Mouse (Mus musculus): Measurements from ENCODE around the gene Frs3.

Frs3 gene

DNA sequence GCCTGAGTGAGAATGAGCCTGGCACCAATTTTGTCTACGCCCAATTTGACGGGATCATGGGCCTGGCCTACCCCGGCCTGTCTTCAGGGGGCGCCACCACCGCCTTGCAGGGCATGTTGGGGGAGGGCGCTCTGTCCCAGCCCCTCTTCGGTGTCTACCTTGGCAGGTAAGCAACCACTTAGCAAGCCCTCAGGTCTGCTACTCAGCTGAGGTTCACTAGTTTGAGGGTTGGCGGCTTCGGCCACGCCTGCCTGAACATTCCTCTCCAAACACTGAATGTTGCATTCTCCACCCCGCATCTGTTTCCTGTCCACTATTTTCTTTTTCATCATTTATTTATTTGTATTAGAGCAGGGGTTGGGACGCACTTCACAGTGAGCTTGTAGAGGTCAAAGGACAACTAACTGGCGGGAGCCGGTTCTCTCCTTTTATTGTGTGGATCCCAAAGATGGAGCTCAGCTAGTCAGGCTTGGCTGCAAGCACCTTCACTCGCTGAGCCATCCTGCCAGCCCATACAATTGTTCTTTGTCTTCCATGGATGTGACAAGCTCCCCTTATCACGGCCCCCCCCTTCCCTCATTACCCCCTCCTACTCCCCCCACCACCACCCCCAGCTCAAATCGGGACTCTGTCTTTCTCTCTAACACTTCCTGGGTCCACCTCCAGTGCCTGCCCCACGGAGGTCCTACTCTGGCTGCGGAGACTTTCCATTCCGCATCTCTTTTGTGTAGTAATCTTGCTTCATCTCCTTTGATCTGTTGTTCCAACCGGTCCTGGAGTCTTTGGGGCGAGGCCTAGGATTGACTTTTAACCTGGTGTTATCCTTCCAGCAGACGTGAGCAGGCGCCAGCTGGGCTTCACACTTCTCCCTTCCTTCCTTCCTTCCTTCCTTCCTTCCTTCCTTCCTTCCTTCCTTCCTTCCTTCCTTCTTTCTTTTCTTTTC, 42.1 kb downstream of the Frs3 start:
- DNase-seq (ENCODE audit: extremely low read depth, low read depth, low spot score) = no peak

DNA sequence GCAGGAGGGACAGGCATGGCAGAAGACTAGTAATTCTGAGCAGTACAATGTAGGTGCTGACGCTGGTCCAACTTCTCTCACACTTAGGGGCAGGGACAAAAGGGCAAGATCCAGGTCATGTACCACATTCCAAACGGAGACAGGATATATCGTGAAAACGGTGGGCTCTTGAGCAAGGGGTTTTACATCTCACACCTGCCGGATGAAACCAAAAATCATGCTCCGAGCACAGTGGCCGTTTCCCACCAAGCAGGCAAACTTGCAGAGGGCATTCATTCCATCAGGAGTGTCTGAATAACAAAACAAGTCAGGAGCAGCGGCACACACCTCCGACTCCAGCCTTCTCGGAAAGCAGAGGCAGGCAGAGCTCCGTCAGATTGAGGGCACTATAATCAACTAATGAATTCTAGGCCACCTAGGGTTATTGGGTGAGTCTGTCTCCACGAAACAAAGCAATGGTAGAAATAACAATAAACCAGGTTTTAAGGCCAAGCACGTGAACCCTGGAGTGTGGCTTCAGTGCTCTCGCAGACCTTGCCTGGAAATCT, 46.8 kb downstream of the Frs3 start:
- no peak for DNase-seq (ENCODE audit: extremely low read depth, low read depth, low spot score)

DNA sequence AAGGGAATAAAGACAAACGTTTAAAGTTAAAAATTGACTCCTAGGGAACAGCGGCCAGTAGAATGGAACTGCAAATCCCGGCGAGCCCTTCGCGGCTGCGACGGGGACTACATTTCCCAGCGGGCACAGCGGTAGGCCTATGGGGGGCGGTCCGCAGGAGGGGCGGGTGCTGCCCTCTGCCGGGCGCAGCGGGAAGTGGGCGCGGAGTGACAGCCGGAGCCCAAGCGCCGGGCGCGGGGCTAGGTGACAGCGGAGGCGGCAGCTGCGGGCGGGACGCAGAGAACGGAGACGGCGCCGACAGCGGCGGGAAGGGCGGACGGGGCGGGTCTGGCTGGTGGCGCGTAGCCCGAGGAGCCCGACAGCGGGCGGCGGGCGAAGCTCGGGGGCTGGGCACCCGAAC, 48.0 kb downstream of the Frs3 start, which contains the start of gene Tfeb:
Tfeb (plus strand) TSS at position 175 of the 400 bp plus-strand sequence.
- no peak for DNase-seq (ENCODE audit: extremely low read depth, low read depth, low spot score)

DNA sequence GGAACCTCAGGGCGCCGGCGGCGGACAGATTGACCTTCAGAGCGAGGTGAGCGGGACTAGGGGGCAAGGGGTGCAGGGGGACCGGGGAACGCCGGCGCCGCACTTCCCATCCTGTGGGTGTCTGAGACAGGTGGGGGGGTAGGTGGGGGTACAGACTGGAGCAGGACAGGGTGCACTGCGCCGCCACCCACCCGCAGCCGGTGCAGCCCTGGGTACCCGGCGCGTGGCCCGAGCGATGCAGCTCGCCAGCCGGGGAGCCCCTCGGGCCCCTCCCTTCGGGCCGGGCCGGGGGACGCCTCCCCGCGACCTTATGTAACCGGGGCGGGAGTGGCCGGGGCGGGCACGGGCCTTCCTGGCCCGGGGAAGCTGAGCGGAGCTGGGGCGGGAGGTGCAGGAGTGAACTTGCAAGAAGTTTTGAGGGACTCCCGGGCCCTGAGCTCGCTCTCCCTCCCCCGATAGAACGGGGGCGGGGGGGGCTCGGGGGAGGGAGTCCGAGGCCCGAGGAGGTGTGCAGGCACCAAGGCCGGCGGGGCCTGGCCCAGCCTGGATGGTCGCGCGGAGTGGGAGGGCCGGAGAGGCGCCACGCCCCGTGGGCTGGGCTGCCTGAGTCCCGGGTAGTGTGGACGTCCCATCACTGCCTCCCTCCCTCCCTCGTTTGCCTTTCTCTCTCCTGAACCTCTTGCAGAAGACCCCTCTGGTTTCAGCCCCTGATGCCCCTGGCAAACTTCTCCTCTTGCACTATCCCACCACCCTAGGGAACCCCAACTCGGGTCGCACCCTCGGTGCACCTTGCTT, 48.6 kb downstream of the Frs3 start:
- no peak for DNase-seq (ENCODE audit: extremely low read depth, low read depth, low spot score)

DNA sequence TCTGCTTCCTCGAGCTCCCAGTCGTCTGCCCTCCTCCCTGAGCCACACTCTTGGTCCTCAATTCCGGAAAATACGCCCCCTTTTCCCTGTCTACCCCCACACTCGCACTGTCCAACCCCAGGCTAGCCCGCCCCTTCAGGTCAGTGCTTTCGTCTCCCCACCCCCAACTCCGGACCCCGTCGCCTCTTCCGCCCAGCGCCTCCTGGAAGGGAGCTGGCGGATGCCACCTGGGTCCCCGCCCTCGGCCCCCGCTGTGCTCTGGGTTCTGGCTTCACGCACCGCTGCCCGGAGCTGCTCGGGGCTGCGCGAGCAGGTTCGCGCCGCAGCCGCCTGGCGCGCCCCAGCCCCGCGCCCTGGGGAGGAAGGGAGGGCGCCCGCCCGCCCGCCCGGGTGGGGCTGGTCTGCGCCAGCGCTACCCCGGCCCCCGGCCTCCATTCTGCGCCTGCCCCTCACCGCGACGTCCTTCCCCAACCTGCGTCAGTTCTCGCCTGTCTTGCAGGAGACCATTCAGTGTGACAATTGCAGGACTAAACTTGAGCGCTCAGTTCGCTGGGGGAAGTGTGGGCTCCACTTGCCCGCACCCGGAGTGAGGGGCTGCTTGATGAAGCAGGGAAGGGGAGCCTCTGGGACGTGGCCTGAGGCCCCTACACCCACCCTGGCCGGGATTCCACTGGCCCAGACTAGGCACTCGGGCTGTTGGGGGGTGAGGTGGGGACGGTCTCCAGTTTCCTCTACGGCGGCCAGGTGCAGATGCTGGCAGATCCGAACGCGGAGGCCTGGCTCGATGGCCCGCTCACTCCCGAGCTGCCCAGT, 49.4 kb downstream of the Frs3 start:
- DNase-seq (ENCODE audit: extremely low read depth, low read depth, low spot score) = no peak

DNA sequence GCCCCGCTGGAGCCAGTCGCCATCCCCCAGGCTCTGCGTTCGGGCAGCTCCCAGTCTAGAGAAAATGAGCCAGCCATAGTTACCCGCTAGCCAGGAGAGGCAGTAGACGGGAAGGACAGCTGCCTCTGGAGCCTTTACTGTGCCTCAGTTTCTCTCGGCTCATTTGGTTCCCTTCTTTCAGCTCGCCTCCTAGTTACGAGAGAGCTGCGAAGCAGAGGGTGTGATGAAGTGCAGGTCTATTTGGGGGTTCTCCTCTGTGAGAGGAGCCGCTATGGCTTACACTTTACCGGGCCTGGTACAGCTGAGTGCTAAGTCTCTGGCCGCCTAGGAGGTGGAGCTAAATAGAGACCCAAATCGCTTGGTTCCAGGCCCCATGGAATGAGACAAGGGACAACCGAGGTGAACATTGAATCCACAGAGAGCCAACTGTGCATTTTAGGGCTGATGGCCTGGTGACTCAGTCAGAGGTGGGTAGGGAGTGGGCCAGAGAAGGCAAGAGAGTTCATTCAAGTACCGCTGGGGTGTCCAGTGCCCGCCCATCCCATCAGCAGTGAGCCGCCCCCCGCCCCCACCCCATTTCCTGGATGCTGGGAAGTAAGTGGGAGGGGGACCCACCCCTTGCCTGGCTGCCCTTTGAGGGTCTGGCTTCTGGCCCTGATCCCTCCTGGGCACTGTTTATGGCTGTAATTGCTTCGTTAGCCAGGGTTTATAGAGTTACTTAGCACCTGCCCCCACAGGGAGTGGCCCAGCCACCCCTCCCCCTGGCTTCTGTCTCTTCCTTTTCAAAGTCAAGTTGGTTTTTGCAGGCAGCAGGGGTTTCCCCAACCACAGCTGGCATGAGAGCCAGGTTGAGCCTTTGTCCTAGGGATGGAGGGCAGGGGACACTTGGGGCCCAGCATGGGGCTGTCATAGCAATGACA, 50.3 kb downstream of the Frs3 start:
- DNase-seq (ENCODE audit: extremely low read depth, low read depth, low spot score) = no peak

DNA sequence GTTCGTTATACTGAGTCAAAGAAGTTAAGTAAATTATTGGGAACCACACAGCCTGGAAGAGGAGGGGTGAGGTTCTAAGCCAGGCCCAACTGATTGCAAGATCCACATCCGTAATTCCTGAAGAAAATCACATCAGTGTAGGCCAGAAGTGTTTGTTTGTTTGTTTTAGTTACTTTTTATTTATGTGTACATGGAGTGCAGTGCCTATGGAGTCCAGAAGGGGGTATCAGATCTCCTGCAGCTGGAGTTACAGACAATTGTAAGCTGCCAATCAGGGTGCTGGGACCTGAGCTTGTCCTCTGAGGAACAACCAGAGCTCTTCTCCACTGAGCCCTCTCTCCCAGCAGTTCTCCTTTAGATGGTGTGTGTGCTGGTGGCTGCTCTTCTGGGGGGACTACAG, 51.4 kb downstream of the Frs3 start:
- no peak for DNase-seq (ENCODE audit: extremely low read depth, low read depth, low spot score)

DNA sequence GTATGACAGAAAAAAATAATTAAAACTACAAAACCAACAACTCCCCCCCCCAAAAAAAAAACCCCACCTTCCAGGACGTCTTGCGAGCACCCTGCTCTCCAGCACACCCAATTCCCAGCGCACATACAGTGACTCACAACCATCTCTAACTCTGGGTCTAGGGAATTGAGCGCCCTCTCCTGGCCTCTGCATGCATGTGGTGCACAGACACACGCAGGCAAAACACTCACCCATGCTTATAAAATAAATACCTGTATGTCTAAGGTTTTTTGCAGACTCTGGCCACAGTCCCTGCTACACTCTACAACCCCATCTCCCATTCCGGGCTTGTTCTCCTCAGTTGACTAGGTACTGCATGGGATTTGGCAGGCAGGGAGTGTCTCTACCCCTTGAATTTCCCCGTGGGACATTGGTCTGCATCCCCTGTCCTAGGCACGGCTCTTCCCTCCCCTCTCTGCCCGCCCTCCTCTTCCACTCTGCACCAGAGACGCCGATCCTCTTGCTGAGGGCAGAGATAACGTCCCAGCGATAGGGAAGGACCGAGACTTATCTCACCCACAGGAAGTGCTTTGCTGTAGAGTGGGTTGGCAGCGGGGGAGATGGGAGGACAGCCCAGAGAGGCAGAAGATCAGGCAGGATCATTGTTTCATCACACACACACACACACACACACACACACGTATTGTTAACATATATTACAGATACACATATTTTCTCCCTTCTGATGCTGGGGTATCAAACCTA, 54.3 kb downstream of the Frs3 start:
- DNase-seq (ENCODE audit: extremely low read depth, low read depth, low spot score) = no peak

DNA sequence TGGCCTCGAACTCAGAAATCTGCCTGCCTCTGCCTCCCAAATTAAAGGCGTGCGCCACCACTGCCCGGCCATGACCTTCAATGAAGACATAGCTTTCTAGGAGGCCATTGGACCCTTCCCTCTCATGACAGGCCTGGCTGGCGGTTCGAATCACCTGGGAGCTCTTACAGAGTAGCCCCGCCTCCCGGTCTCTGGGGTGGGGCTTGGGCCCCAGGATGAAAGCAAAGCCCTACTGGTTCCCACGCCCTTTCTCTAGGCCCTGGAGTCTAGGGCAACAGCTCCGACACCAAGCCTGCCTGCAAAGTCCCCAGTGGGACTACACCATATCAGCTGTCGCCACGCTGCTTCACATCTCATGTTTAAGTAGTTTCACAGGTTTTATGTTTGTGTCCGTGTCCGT, 55.3 kb downstream of the Frs3 start:
- DNase-seq (ENCODE audit: extremely low read depth, low read depth, low spot score) = no peak

DNA sequence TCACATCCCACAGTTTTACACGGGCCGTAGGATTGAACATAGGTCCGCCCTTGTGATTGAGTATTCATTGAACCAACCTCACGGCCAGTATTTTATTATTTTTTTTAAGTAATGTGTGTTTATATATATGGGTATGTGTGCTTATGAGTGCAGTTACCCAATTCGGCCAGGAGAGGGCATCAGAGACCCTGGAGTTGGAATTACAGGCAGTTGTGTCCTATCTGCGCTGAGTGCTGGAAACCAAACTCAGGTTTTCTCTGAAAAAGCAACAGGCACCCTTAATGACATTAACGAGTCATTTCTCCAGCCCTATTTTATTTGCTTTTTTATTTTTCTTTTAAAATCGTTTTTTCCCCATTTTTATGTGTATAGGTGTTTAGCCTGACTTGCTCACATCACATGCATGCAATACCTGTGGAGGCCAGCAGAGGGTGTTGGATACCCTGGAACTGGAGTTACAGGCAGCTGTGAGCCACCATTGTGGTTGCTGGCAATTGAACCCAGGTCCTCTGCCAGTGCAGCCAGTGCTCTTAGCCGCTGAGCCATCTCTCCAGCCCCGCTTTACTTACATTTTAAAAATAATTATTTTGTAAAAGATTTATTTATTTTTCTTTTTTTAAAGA, 56.0 kb downstream of the Frs3 start:
- DNase-seq (ENCODE audit: extremely low read depth, low read depth, low spot score) = no peak

DNA sequence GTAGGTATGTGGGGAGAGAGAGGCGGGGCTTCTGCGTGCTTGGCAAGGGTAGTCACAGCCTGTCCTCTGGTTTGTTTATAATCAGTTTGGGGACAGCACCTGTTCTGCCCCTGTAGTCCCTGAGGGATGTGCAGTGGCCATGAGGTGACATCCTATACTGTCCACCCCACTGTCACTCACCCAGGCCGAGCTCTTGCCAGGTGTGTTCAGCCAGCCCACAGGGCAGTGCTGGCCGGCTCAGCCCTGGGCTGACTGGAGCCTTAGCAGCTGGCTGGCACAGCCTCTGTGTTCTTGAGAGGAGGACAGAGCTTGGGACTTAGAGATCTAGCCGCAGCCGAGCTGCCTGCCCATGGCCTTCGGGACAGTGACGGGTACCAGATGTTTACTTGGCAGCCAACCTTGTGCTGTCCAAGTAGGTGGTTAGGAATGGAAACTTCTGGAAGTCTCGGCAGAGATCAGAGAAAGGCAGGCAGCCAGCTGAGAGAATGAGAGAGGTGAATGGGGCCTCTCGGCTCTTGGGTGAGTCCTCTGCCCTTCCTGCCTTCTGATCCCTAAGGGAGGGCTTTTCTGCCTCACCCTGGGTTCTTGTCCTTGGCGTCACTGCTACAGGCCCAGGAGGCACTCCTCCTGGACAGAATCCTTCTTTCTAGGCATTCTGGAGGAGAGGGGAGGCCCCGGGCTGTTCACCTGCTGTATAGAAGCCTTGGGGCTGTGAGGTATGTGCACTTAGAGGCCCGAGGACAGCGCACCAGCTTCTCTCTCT, 60.1 kb downstream of the Frs3 start:
- DNase-seq (ENCODE audit: extremely low read depth, low read depth, low spot score) = no peak

DNA sequence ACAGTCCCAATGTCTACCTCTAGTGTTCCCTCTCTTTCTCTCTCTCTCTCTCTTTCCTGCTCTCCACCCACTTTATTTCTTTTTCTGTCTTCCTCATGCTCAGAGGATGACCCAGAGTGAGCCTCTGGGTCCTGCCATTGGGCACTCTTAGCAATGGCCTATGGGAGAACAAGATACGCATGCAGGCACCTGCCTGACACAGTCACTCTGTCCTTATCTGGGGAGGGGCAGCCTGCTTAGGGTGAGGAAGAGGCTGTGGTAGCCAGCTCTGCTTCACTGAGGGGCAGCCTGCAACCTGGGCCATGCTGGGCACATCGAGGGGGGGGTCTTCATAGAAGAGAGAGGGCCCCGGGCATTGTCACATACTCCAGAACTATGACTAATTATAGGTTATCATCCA, 60.8 kb downstream of the Frs3 start:
- no peak for DNase-seq (ENCODE audit: extremely low read depth, low read depth, low spot score)

DNA sequence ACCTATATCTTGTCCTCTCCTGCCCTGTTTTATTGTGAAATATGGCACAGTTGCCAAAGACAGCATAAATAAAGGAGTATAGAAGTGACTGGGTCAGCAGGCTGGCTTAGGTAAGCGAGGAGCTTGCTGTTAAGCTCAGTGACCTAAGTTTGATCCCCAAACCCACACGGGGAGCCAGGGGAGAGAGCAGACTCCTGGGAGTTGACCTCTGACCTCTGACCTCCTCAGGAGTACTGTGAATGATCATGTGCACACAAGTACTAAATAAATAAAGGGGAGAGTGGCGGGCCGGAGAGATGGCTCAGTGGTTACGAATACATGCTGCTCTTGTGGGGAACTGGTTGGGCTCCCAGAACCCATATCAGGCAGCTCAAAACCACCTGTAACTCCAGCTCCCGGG, 61.3 kb downstream of the Frs3 start:
- DNase-seq (ENCODE audit: extremely low read depth, low read depth, low spot score) = peak; percentile 68

DNA sequence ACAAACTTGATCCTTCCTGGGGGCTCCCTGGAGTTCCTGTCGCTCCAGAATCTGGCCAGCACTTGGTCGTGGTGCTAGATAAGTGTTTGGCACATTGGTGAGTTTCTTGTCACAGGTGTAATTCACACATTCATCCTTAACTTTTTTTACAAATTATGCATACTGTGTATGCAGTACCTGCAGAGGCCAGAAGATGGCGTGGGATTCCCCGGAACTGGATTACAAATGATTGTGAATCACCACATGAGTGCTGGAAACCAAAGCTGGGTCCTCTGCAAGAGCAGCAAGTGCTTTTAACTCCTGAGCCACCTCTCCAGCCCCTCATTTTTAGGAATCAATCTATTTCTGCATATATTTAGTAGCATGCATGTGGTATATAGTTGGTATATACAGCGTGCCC, 63.0 kb downstream of the Frs3 start:
- DNase-seq (ENCODE audit: extremely low read depth, low read depth, low spot score) = no peak

DNA sequence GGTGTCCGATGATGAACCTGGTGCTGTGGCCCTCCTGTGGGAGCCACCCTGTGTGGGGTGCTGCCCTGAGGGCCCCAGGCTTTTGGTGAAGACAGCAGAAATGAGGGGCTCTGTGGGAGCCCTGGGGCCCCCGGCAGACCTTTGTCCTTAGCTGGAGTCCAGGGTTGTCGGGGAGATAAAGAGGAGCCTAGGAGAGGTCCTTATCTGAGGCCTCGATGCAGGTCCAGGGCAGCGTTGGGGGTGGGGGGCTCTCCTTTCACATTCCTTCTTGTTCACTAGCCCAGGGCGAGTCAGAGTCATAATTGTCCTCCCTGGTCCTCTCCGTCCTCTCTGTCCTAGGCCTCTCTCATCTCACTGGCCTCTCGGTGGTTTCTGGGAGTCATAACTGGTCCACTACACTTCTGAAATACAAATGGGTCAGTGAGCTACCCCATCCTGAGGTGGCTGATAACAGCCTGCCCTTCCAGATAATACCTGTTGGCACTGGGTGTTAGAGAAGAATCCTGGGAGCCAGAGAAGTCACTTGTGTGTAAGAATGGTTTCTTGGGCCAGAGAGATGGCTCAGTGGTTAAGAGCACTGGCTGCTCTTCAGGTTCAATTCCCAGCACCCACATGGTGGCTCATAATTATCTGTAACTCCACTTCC, 64.4 kb downstream of the Frs3 start:
- no peak for DNase-seq (ENCODE audit: extremely low read depth, low read depth, low spot score)

Measured in fat pad, adult 2 months (tissue).